Mouse (Mus musculus) neural tube, embryonic 13.5 days (tissue): ENCODE results near the gene Mrtfa. TPM values are rescaled to one million over a fixed set of nuclear protein-coding genes. Genes with fewer than 3 reads are reported as not detected.

Experiments
- ATAC-seq: fragments of 200-750 bp; cut with Nextera tagmentation; 2 replicates; pipeline ENCODE4 v1.8.0; 2017; ENCODE audit warnings: low read depth, mild to moderate bottlenecking, moderate TSS enrichment, moderate library complexity
- H3K27ac ChIP-seq: fragments of 300-500 bp; sonication (generic); replicated peaks from 2 replicates; pipeline ENCODE4 v1.5.1; 2015; ENCODE audit warnings: moderate library complexity, mild to moderate bottlenecking, inconsistent platforms
- H3K27me3 ChIP-seq: fragments of 300-500 bp; sonication (generic); 2 replicates; pipeline ENCODE4 v1.6.1; 2015; ENCODE audit warnings: mild to moderate bottlenecking, inconsistent platforms
- H3K36me3 ChIP-seq: fragments of 300-500 bp; sonication (generic); 2 replicates; pipeline ENCODE4 v1.6.1; 2015; ENCODE audit warnings: mild to moderate bottlenecking, inconsistent platforms
- H3K4me1 ChIP-seq: fragments of 300-500 bp; sonication (generic); replicated peaks from 2 replicates; pipeline ENCODE4 v1.6.1; 2015; ENCODE audit warnings: inconsistent platforms
- H3K4me2 ChIP-seq: fragments of 300-500 bp; sonication (generic); 2 replicates; pipeline ENCODE4 v1.6.1; 2015; ENCODE audit warnings: inconsistent platforms, mild to moderate bottlenecking, moderate library complexity
- H3K4me3 ChIP-seq: fragments of 300-500 bp; sonication (generic); 2 replicates; pipeline ENCODE4 v1.5.1; 2015; ENCODE audit warnings: mild to moderate bottlenecking, inconsistent platforms
- H3K9ac ChIP-seq: fragments of 300-500 bp; sonication (generic); 2 replicates; pipeline ENCODE4 v1.6.1; 2015; ENCODE audit warnings: moderate library complexity, mild to moderate bottlenecking, inconsistent platforms
- H3K9me3 ChIP-seq: fragments of 300-500 bp; sonication (generic); 2 replicates; pipeline ENCODE4 v1.6.1; 2016; ENCODE audit warnings: inconsistent platforms
- WGBS: fragments of 180-500 bp; shearing (Covaris S2); methylation state at CpG from one replicate; pipeline ENCODE4 v1.1.7; 2015; 5-methylcytosine and 5-hydroxymethylcytosine counted together
- polyA plus RNA-seq: library from polyadenylated mRNA; unstranded; fragments of >200 nt; fragmentation: Nextera tagmentation; extraction: Ambion mirVana; gene quantifications from 2 replicates; pipeline ENCODE4 v1.2.1, GENCODE M21; 2015

The Mrtfa gene
- polyA plus RNA-seq, 1 experiment from 2014 or later, result 27.1 TPM

DNA sequence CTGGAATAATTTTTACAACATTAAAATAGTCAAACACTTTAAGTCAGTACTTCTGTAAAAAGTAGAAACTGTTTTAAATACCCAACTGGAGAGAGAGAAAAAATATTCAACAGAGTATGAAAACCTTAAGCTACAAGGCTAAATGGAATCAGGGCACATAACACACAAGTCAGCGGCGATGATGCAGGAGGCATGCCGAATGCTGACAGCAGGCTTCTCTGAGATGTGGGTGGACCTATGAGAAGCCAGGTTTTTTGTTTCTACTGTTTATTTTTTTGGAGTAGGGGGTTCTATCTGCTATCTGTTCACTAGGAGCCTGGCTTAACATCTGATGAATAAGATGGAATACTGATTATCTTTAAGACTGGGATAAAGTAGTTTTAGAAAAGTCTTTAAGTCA lies 80.2 kb downstream of the Mrtfa start:
- 90% methylated on average over 3 of the region's 3 CpGs for WGBS
- no peaks in the 10 kb centered on the region for H3K27me3 ChIP-seq
- no peak overlapping the region for H3K9ac ChIP-seq
- H3K4me3 ChIP-seq, result no peak overlapping the region
- ATAC-seq, result no peak
- no peaks in the 10 kb centered on the region for H3K9me3 ChIP-seq
- no peak overlapping the region for H3K27ac ChIP-seq
- no peak overlapping the region for H3K4me2 ChIP-seq
- H3K4me1 ChIP-seq, result peaks cover 19% of the 10 kb centered on the region
- H3K36me3 ChIP-seq, result no peaks in the 10 kb centered on the region

DNA sequence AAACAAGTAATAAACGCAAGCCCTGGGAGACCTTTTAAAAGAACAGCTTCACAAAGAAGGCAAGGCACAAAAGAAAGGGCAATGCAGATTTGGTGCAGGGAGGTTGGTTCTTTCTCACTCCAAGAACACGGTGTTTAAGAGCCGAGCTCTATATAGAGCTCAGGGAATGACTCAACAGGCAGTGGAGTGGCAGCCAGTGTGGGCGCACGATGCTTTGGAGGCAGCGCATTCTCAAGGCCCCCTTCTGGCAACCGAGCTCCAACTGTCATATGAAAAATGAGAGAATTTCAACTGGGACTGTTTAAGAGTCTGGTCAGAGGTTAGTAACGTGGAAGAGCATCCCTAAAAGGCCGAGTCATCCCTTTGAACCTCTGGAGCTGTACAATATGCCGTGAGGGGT lies 84.6 kb downstream of the Mrtfa start:
- Histone ChIP-seq H3K4me2 (no peak overlapping the region), H3K27me3 (no peaks in the 10 kb centered on the region), H3K36me3 (no peaks in the 10 kb centered on the region), H3K9me3 (no peaks in the 10 kb centered on the region), H3K4me1 (peaks cover 36% of the 10 kb centered on the region), H3K9ac (no peak overlapping the region), H3K4me3 (no peak overlapping the region), H3K27ac (no peak overlapping the region)
- 18% methylated on average over 10 of the region's 10 CpGs for WGBS
- no peak for ATAC-seq

DNA sequence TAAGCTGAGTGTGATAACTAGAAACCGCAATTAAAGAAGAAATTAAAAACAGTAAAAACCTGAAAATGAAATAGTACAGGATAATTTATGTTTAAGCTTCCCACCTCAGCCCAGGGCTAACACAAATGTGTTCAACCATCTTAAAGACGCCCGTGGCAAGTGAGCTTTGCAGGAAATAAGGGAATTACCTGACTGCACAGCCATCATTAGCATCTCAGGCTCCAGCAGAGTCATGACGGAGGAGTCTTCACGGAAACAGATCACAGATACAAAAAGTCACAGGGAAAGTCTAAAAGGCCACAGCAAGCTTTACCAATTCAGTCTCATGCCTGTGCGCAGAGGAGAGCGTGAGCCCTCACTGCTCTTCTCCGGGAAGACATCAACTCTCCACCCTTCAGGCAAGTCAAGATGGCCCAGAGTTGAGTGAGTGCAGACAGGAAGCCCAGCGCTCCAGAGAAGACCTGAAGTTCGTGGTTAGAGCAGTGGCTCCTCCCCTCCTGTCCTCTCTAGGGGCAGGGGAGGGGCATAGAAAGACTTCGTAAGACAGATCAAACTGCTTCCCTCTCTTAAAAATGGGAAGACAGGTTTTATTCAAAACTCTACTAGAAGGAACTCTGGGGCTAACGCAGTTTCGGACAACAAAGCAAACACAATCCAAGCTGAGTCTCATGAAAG lies 85.8 kb downstream of the Mrtfa start:
- no peak overlapping the region for H3K4me3 ChIP-seq
- H3K27me3 ChIP-seq, result no peaks in the 10 kb centered on the region
- 46% methylated on average over 13 of the region's 13 CpGs for WGBS
- H3K27ac ChIP-seq, result 0 out of 2 replicates have a peak overlapping the region, but pooled peaks have one; percentile 3
- no peaks in the 10 kb centered on the region for H3K36me3 ChIP-seq
- ATAC-seq, result no peak
- peaks cover 36% of the 10 kb centered on the region for H3K4me1 ChIP-seq
- H3K4me2 ChIP-seq, result peak overlapping the region; percentile 29
- no peak overlapping the region for H3K9ac ChIP-seq
- no peaks in the 10 kb centered on the region for H3K9me3 ChIP-seq

DNA sequence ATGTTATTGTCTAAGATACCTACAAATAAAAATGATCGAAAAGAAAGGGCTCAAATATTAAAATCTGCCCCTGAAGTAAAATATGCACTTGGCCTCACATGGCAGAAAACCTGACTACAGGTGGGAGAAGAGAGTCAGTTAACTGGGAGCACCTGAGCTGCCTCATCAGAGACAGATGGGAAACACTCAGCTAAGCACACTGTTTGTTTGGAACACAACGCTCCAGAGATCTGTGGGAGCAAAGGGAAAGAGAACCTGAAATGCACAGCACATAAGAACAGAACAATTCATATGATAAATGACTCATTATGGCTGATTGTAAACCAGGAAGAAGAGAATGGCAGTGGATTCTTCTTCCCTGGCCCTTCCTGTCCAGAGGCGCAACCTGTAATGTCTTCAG lies 87.1 kb downstream of the Mrtfa start:
- WGBS, result 74% methylated on average over 3 of the region's 3 CpGs
- no peak overlapping the region for H3K4me2 ChIP-seq
- H3K4me3 ChIP-seq, result no peak overlapping the region
- H3K36me3 ChIP-seq, result no peaks in the 10 kb centered on the region
- peaks cover 36% of the 10 kb centered on the region for H3K4me1 ChIP-seq
- no peak overlapping the region for H3K27ac ChIP-seq
- H3K27me3 ChIP-seq, result no peaks in the 10 kb centered on the region
- no peaks in the 10 kb centered on the region for H3K9me3 ChIP-seq
- ATAC-seq, result no peak
- H3K9ac ChIP-seq, result no peak overlapping the region

DNA sequence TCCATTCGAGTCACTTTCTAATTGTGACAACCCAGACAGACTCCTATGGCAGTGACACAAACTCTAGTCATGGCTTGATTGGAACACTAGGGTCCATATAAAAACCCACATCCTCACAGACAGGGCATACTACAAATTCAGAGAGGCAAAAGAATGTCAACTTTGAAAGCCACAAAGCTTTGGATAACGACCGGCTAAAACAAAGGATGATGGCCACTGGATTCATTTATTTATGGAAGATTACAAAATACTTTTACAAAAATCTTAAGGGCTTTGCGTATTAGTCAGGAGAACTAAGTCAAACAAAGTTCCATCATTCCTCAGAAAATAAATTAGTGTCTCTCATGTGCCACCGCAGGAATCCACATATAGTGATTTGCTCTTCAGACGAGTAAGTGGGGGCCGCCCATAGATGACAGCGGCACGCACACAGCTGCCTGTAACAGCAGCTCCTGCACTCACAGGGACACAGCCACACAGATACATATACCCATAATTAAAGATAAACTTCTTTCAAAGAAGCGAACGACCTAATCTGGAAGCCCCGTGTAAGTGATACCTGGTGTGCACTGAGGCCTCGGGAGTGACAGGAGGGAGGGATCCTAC lies 88.2 kb downstream of the Mrtfa start:
- 82% methylated on average over 13 of the region's 13 CpGs for WGBS
- no peak for ATAC-seq
- no peak overlapping the region for H3K4me2 ChIP-seq
- no peaks in the 10 kb centered on the region for H3K27me3 ChIP-seq
- H3K9me3 ChIP-seq, result no peaks in the 10 kb centered on the region
- no peak overlapping the region for H3K27ac ChIP-seq
- H3K36me3 ChIP-seq, result no peaks in the 10 kb centered on the region
- H3K9ac ChIP-seq, result no peak overlapping the region
- no peak overlapping the region for H3K4me3 ChIP-seq
- H3K4me1 ChIP-seq, result peaks cover 39% of the 10 kb centered on the region

DNA sequence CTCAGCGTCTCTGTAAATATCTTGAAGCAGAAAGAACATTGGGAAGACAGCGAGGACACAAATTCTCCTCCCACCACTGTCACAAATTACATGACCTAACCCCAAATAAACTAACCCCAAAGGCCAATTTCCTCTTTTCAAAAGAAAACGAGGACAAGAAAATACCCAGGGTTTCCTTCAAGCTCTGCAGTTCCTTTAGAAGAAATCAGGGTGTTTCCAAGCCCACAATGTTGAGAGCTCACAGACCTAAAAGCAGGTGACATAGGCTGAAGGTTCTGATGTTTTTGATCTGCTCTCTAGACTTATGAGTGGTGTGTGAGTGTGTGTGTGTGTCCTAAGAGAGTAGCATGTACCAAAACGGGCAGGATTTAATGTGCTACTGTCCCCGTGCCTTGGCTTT lies 89.2 kb downstream of the Mrtfa start:
- H3K9ac ChIP-seq, result no peak overlapping the region
- WGBS, result 72% methylated on average over 5 of the region's 5 CpGs
- no peaks in the 10 kb centered on the region for H3K27me3 ChIP-seq
- no peak overlapping the region for H3K4me2 ChIP-seq
- ATAC-seq, result no peak
- H3K36me3 ChIP-seq, result no peaks in the 10 kb centered on the region
- H3K27ac ChIP-seq, result no peak overlapping the region
- H3K4me3 ChIP-seq, result no peak overlapping the region
- H3K4me1 ChIP-seq, result peaks cover 37% of the 10 kb centered on the region
- no peaks in the 10 kb centered on the region for H3K9me3 ChIP-seq

DNA sequence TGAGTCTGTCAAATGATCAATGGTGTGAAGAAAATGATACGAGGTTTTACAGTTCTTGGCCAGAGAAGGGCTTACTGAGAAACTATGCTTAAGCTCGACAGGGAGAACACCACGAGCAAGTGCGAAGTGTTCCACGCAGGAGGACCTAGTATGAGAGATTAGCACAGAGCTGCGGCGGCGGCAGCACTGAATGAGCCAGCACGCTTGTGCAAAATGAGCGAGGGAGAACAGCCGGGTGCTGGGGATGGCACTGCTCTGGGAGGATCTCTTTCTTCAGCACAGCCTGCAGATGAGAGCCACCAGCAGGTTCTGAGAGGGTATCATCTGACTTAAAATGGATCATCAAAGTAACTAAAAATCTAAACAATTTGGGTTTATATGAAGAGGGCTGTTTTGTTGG lies 91.3 kb downstream of the Mrtfa start:
- Histone ChIP-seq H3K9me3 (no peaks in the 10 kb centered on the region), H3K36me3 (no peaks in the 10 kb centered on the region), H3K4me2 (no peak overlapping the region), H3K27ac (no peak overlapping the region), H3K4me3 (no peak overlapping the region), H3K27me3 (no peaks in the 10 kb centered on the region), H3K4me1 (peaks cover 17% of the 10 kb centered on the region), H3K9ac (no peak overlapping the region)
- 90% methylated on average over 11 of the region's 11 CpGs for WGBS
- no peak for ATAC-seq

DNA sequence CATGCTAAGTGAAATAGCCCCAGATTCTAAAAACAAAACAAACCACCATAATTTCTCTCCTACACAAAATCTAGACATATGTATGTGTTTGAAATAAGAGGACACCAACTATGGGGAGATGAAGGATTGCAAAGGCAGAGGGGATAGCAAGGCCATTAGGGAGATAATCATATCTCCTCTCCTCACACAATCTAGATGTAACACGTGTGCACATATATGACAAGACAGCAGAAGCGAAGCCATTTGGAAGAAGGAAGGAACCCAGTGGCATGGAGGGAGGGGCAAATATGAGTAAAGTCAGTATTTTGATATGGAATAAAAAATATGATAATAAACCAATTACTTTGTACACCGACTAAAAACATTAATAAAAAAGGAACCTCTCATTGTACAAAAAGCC lies 91.9 kb downstream of the Mrtfa start:
- Histone ChIP-seq H3K27me3 (no peaks in the 10 kb centered on the region), H3K9ac (no peak overlapping the region), H3K36me3 (no peaks in the 10 kb centered on the region), H3K4me3 (no peak overlapping the region), H3K27ac (no peak overlapping the region), H3K4me1 (peaks cover 13% of the 10 kb centered on the region), H3K4me2 (no peak overlapping the region), H3K9me3 (no peaks in the 10 kb centered on the region)
- WGBS, result 87% methylated on average over 3 of the region's 3 CpGs
- ATAC-seq, result no peak

DNA sequence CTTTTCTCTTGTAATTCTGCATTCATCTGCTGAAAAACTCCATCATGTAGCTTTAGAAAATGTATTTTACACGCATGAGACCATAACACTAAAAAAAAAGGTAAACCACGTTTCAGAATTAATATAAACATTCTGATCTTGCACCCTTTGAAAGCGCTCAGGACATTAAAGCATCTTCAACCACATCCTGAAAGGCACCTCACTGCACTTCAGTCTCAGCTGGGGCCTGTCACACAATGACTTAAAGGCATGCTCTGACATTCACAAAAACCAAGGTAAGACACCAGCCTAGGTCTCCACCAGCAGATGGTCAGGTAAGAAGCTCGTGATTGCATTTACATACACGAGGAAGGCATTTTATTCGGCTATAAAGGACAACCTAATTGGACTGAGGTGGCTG lies 92.7 kb downstream of the Mrtfa start:
- Histone ChIP-seq H3K36me3 (no peaks in the 10 kb centered on the region), H3K4me3 (no peak overlapping the region), H3K27me3 (no peaks in the 10 kb centered on the region), H3K9ac (no peak overlapping the region), H3K27ac (no peak overlapping the region), H3K4me2 (no peak overlapping the region), H3K9me3 (no peaks in the 10 kb centered on the region), H3K4me1 (peaks cover 9% of the 10 kb centered on the region)
- 86% methylated on average over 6 of the region's 6 CpGs for WGBS
- no peak for ATAC-seq

DNA sequence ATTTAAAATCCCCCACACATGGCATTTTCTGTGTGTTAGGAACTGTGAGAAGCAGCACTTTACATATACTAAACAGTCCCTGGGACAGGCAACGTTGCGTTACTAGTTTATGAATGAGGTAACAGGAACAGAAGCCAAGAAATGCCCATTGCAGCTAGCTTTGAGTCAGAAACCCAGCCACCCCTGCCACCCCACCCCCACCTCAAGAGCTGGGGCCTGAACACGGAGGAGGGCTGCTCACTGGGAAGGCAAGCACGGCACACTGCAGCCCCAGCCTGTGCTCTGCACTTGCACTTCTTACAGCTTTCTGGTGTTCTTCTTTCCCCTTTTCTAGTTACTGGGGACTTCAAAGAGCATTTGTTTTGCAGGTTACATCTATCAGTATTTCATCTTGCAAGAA lies 93.1 kb downstream of the Mrtfa start:
- no peak overlapping the region for H3K4me2 ChIP-seq
- H3K27ac ChIP-seq, result no peak overlapping the region
- no peaks in the 10 kb centered on the region for H3K36me3 ChIP-seq
- H3K4me1 ChIP-seq, result peaks cover 9% of the 10 kb centered on the region
- H3K4me3 ChIP-seq, result no peak overlapping the region
- no peaks in the 10 kb centered on the region for H3K9me3 ChIP-seq
- no peak overlapping the region for H3K9ac ChIP-seq
- H3K27me3 ChIP-seq, result no peaks in the 10 kb centered on the region
- no peak for ATAC-seq
- WGBS, result 39% methylated on average over 4 of the region's 4 CpGs

DNA sequence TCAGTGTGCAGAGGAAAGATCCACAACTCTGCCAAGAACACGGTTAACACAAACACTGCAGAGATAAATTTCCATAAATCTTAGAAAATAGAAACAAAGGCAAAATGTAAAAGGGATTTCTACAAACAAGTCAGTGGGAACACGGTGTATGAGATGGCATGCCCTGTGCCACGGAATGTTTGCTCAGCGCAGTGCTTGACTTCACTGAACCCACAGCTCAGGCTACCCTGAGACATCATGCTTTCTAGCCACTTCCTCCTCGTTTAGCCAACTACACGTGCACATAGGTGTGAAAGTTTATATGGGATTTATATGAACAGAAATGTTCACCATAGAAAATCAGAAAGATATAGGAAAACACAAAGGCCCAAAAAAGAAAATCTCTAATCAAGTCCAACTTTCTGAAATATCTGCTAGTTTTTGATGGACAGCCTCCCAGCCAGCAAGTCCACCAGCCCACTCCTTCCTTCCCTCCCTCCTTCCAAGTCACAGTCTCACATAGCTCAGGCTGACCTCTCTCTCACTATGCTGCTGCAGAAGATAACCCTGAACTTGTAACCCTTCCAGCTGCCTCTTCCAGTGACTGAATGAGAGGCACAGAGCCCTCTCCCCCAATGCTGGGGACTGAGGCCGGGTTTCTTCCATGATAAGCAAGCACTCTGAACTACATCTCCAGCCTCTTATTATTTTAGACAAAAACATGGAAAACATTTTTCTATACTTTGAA lies 94.1 kb downstream of the Mrtfa start:
- Histone ChIP-seq H3K4me1 (peaks cover 9% of the 10 kb centered on the region), H3K36me3 (no peaks in the 10 kb centered on the region), H3K9me3 (no peaks in the 10 kb centered on the region), H3K4me2 (no peak overlapping the region), H3K27me3 (no peaks in the 10 kb centered on the region), H3K27ac (no peak overlapping the region), H3K9ac (no peak overlapping the region), H3K4me3 (no peak overlapping the region)
- ATAC-seq, result no peak
- WGBS, result 80% methylated on average over 7 of the region's 7 CpGs

DNA sequence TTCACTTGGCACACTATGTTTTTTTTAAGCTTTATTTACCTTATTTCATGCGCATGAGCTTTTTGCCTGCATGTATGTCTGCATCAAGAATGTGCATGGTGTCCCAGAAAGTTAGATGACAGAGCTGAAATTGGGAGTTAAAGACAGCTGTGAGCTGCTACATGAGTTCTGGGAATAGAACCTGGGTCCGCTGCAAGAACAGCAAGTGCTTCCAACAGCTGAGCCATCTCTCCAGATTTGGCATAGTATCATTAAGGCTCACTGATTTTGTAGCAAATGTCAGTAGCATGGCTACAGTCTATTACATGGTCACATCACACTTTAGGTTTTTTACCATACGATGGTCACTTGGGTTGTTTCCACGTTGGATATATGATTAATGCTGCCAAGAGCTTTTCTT lies 97.5 kb downstream of the Mrtfa start:
- no peak for ATAC-seq
- Histone ChIP-seq H3K9ac (no peak overlapping the region), H3K4me2 (no peak overlapping the region), H3K27ac (no peak overlapping the region), H3K4me3 (no peak overlapping the region), H3K36me3 (no peaks in the 10 kb centered on the region), H3K9me3 (no peaks in the 10 kb centered on the region), H3K4me1 (peaks cover 10% of the 10 kb centered on the region), H3K27me3 (no peaks in the 10 kb centered on the region)
- 95% methylated on average over 4 of the region's 4 CpGs for WGBS
